Mouse (Mus musculus) heart, postnatal 0 days (tissue): Measurements from ENCODE around the gene Chst15. TPM values are rescaled to one million over a fixed set of nuclear protein-coding genes. Genes with fewer than 3 reads are reported as not detected.

ENCODE experiments used
- ATAC-seq: fragments of 200-750 bp; cut with Nextera tagmentation; 2 replicates; pipeline ENCODE4 v1.8.0; 2017; ENCODE audit warnings: low read depth, moderate number of reproducible peaks, moderate library complexity; ENCODE audit not compliant: insufficient read depth
- DNase-seq: peaks from one replicate; pipeline ENCODE4 v3.0.0-alpha.2; 2016; ENCODE audit warnings: low spot score
- H3K27ac ChIP-seq: fragments of 300-500 bp; sonication (generic); 2 replicates; pipeline ENCODE4 v1.5.1; 2014; ENCODE audit warnings: low read depth, mild to moderate bottlenecking
- H3K27me3 ChIP-seq: fragments of 300-500 bp; sonication (generic); 2 replicates; pipeline ENCODE4 v1.6.1; 2014; ENCODE audit warnings: low read length, mixed read lengths; ENCODE audit not compliant: control insufficient read depth, insufficient read depth
- H3K36me3 ChIP-seq: fragments of 300-500 bp; sonication (generic); replicated peaks from 2 replicates; pipeline ENCODE4 v1.6.1; 2014; ENCODE audit warnings: low read length, mixed read lengths; ENCODE audit not compliant: control insufficient read depth, insufficient read depth
- H3K4me1 ChIP-seq: fragments of 300-500 bp; sonication (generic); 2 replicates; pipeline ENCODE4 v1.6.1; 2014; ENCODE audit warnings: antibody characterized with exemption; ENCODE audit not compliant: control insufficient read depth, insufficient read depth
- H3K4me2 ChIP-seq: fragments of 300-500 bp; sonication (generic); 2 replicates; pipeline ENCODE4 v1.6.1; 2014; ENCODE audit warnings: low read depth, mild to moderate bottlenecking, low read length, moderate library complexity
- H3K4me3 ChIP-seq: fragments of 300-500 bp; sonication (generic); 2 replicates; pipeline ENCODE4 v1.5.1; 2014; ENCODE audit warnings: low read depth, low read length
- H3K9ac ChIP-seq: fragments of 300-500 bp; sonication (generic); replicated peaks from 2 replicates; pipeline ENCODE4 v1.6.1; 2014; ENCODE audit warnings: low read depth, low read length, mixed read lengths
- H3K9me3 ChIP-seq: fragments of 300-500 bp; sonication (generic); replicated peaks from 2 replicates; pipeline ENCODE4 v1.6.1; 2016; ENCODE audit warnings: low read length; ENCODE audit not compliant: control insufficient read depth
- CTCF ChIP-seq: IDR thresholded peaks from 2 replicates; pipeline ENCODE4 v1.5.1; 2016; ENCODE audit warnings: antibody characterized with exemption, control low read depth, low read depth
- EP300 ChIP-seq: IDR thresholded peaks from 2 replicates; pipeline ENCODE4 v1.6.1; 2016; ENCODE audit warnings: antibody characterized with exemption, low read depth
- WGBS: fragments of 180-500 bp; shearing (Covaris S2); extraction: QIAGEN DNeasy Blood & Tissue Kit; methylation state at CpG from one replicate; pipeline ENCODE4 v1.1.7; 2014; 5-methylcytosine and 5-hydroxymethylcytosine counted together
- polyA plus RNA-seq: library from polyadenylated mRNA; unstranded; fragments of >200 nt; fragmentation: Nextera tagmentation; extraction: Ambion mirVana; gene quantifications from 2 replicates; pipeline ENCODE4 v1.2.1, GENCODE M21; 2015
- total RNA-seq: library from RNA; depleted of rRNA; stranded (reverse); fragments of >200 nt; gene quantifications from 2 replicates; pipeline ENCODE4 v1.2.3, GENCODE M21; 2014; ENCODE audit warnings: low replicate concordance

The Chst15 gene
- total and polyA plus RNA-seq, 2 experiments from 2014 or later: 4.3 to 5.8 TPM

GRCm38 (mm10) chr7:132358709-132359108 lies 41.7 kb upstream of the Chst15 start:
- no peak overlapping the region for H3K9ac ChIP-seq
- DNase-seq (no peak), ATAC-seq (no peak)
- H3K36me3 ChIP-seq: no peaks in the 10 kb centered on the region
- peaks cover 6% of the 10 kb centered on the region; the same call in 1 of the 2 replicates for H3K4me1 ChIP-seq
- no peaks in the 10 kb centered on the region for H3K9me3 ChIP-seq
- H3K4me3 ChIP-seq: no peak overlapping the region
- TF ChIP-seq CTCF (no peak), EP300 (no peak)
- 48% methylated on average over 4 of the region's 4 CpGs for WGBS
- no peak overlapping the region; the same call in 1 of the 2 replicates for H3K27ac ChIP-seq
- no peak overlapping the region for H3K4me2 ChIP-seq
- no peaks in the 10 kb centered on the region for H3K27me3 ChIP-seq

GRCm38 (mm10) chr7:132358250-132358649 lies 41.2 kb upstream of the Chst15 start:
- Histone ChIP-seq H3K27ac (no peak overlapping the region; the same call in 1 of the 2 replicates), H3K9me3 (no peaks in the 10 kb centered on the region), H3K4me3 (no peak overlapping the region), H3K9ac (no peak overlapping the region), H3K27me3 (no peaks in the 10 kb centered on the region), H3K4me2 (no peak overlapping the region), H3K4me1 (peaks cover 6% of the 10 kb centered on the region; the same call in 1 of the 2 replicates), H3K36me3 (no peaks in the 10 kb centered on the region)
- DNase-seq: no peak
- peak; percentile 11; the same call in 1 of the 2 replicates for ATAC-seq
- TF ChIP-seq CTCF: no peak
- no peak for TF ChIP-seq EP300
- WGBS: 35% methylated on average over 3 of the region's 3 CpGs

GRCm38 (mm10) chr7:132357841-132358237 lies 40.8 kb upstream of the Chst15 start:
- Histone ChIP-seq H3K4me1 (peaks cover 6% of the 10 kb centered on the region; the same call in 1 of the 2 replicates), H3K27ac (no peak overlapping the region), H3K9ac (no peak overlapping the region), H3K27me3 (no peaks in the 10 kb centered on the region), H3K36me3 (no peaks in the 10 kb centered on the region), H3K4me2 (no peak overlapping the region), H3K9me3 (no peaks in the 10 kb centered on the region), H3K4me3 (no peak overlapping the region)
- no peak for ATAC-seq
- TF ChIP-seq CTCF (no peak), EP300 (no peak)
- WGBS: 83% methylated on average over 3 of the region's 3 CpGs
- no peak for DNase-seq

- Histone ChIP-seq H3K4me1 (peaks cover 6% of the 10 kb centered on the region; the same call in 1 of the 2 replicates), H3K36me3 (no peaks in the 10 kb centered on the region), H3K27ac (no peak overlapping the region), H3K9ac (no peak overlapping the region), H3K4me3 (no peak overlapping the region), H3K27me3 (no peaks in the 10 kb centered on the region), H3K4me2 (no peak overlapping the region), H3K9me3 (no peaks in the 10 kb centered on the region)
- no peak for DNase-seq
- no peak for TF ChIP-seq EP300
- TF ChIP-seq CTCF: no peak
- no peak for ATAC-seq
- 65% methylated on average over 10 of the region's 10 CpGs for WGBS
Measured at GRCm38 (mm10) chr7:132356881-132357840, 40.1 kb upstream of the Chst15 start.

GRCm38 (mm10) chr7:132356185-132356584 lies 39.2 kb upstream of the Chst15 start:
- no peak overlapping the region for H3K4me3 ChIP-seq
- H3K4me2 ChIP-seq: no peak overlapping the region
- H3K27ac ChIP-seq: no peak overlapping the region
- H3K9me3 ChIP-seq: no peaks in the 10 kb centered on the region
- 44% methylated on average over 8 of the region's 8 CpGs for WGBS
- ATAC-seq: no peak
- peaks cover 6% of the 10 kb centered on the region; the same call in 1 of the 2 replicates for H3K4me1 ChIP-seq
- no peaks in the 10 kb centered on the region for H3K27me3 ChIP-seq
- DNase-seq: no peak
- H3K36me3 ChIP-seq: no peaks in the 10 kb centered on the region
- H3K9ac ChIP-seq: no peak overlapping the region
- TF ChIP-seq CTCF (no peak), EP300 (no peak)
